Mouse (Mus musculus): ENCODE results near the gene Bhmt2.

The Bhmt2 gene

DNA sequence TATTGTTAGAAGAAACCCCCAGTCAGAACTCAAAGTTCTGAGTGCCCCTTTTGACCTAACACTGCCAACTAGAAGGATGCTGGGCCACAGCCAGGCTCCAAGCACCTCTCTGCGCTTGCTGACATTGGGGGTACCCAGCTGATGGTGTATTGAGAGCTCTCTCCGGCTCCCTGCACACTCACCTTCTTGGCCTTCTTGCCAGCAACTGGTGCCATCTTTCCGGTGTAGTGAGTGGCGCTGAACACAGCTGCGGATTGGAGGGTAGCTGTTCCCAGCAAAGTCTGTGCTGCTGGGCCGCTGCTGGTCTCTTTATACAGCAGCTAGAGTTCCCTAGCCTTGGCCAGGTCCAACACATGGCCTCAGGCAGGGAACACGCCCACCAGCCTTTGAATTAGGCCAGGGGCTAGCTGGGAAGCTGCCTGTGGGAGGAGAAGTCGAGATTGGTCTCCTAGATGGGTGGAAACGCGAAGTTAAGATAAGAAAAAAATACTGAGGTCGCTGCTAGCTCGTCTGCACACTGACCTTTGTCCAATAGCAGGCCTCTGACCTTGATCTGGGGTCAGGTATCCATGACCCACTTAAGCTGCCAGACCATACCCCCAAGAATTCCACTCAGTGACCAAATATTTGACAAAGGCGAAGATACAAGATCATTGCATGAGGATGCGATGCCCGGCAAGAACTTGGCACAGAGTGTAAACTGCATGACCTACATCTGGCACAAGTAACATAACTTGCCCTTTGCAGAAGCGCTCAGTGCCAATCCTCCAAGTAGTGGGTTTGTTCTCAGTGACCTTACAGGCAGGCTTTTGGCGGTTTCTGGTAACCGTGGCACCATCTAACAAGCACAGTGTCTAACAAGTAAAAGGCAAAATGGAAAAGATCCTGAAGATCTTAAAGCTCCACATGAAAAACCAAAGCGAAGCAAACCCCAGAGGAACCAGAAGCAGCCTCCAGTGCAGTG is 36.5 kb downstream of the Bhmt2 start, which contains the start of gene Bhmt:
Gene Bhmt, minus strand, starts transcription at position 680 of the 964 bp plus-strand sequence.
- DNase-seq, result no peak

DNA sequence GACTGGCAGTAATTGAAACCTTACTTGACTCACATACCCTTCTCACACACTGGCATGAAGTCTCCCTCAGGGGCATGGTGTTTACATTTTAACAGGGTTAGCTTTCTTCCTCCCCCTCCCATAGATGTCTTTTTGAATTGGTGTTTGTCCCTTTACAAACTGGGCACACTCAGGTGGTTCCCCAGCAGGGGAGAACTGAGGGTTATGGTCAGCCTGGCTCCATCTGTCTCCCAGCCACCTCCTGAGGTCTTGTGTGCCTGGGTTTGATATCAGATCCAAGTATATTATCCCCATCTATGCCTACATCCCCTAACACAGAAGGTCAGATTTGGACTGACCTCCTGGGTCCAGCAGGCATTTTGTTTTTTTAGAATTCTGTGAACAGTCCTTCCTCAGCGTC is 37.5 kb downstream of the Bhmt2 start:
- DNase-seq, result no peak

DNA sequence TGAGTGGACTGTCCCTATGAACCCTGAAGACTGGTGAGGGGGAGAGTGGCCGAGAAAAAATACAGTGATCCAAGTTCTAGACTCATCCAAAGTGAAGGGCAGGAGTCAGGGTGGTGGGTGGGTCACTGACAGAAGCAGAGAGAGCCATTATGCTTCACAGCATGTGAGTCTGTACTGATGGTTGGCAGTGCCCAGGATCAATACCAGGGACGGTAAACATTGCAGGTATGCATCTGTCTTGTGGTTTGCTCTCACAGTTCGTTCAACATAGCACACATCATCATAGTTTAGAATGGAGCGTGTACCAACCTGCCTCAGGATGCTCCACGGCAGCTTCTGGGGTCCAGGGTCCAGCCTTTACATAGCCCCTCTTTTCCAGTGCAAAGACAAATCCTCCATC is 41.2 kb downstream of the Bhmt2 start:
- no peak for DNase-seq

DNA sequence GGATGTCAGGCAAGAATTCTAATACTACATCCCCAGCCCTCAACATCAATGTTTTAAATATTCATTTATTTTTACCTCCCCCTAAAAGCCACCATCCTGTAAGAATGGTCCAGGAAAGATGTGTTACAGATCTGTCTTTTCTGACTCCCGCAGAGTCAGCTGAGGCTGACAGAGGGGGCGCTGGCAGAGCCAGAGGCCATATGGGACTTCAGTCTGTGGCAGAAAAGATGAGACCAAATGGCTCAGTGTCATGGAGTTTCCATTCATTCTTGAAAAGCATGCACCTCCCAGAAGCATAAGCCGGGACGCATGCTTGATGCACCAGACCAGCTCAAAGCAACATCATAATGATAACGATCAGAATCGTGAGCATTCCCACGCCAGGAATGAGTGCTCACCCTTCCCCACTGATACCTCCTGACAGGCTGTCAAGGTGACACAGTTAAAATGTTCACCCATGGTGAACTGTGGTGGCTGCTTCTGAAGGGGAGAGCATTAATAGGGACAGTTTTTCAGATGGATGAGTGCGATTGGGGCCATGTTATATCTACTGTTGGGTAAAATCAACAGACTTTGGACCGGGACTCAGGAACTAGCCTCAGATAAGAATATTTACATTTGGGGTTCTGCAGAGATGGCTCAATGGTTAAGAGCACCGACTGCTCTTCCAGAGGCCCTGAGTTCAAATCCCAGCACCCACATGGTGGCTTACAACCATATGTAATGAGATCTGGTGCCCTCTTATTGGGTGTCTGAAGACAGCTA is 43.0 kb downstream of the Bhmt2 start:
- no peak for DNase-seq

DNA sequence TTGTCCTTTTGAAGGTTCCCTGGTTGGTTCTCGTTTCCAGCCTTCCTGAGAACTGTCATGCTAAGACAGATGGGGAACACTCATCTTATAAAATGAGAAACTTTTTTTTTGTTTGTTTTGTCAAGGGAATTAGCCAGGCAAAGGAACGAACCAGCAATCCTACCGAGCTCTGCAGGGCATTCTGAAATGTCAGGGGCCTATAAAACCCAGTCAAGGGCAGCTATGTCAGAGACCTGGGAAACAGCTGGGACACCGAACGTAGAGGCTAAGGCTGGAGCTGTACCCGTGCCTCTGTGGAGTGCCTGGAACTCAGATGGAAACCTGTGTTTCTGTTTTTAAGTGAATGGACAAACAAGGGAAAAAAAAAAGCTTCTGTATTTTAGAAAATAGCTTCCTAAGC is 45.2 kb downstream of the Bhmt2 start:
- no peak for DNase-seq

DNA sequence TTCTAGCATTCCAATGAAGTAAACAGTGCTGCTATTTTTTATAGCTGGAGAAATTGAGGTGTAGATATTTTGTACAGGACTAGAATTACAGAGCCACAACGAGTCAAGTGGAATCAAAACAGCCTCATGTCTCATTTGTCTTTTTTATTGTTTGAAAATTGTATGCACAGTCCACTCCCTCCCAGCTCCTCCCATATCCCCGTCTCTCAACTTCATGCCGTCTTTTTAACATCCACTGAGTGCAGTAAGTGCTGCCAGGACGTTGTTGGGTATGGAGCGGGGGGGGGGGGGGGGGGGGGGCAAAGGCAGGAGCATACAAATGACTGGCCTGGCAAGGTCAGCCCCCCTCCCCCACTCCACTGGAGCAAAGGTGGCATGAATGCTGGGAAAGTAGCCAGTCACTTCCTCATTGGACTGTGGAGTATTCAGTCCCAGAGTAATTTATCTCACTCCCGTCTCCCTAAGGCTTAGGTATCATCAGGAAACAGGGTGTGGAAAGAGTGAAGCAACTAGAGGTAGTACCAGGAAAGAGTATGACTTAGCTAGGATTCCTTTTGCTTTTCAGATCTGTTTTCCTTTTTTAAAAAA is 59.6 kb downstream of the Bhmt2 start:
- DNase-seq, result peak; percentile 75

DNA sequence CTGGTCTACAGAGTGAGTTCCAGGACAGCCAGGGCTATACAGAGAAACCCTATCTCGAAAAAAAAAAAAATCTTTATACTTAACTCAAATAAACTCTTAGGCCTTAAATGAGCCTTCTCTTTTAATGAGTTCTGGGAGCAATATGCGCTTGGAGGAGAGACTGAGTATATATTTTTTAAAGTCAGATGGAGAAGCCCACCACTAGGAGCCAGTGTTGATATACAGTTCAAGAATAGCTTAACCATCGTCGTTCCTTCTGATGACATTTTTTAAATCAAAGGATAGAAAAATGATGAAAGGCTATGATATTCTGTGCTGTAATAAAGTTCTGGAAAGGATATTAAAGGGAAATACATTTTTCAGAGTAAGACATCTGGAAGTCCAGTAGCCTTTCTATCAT is 60.3 kb downstream of the Bhmt2 start:
- DNase-seq, result no peak

DNA sequence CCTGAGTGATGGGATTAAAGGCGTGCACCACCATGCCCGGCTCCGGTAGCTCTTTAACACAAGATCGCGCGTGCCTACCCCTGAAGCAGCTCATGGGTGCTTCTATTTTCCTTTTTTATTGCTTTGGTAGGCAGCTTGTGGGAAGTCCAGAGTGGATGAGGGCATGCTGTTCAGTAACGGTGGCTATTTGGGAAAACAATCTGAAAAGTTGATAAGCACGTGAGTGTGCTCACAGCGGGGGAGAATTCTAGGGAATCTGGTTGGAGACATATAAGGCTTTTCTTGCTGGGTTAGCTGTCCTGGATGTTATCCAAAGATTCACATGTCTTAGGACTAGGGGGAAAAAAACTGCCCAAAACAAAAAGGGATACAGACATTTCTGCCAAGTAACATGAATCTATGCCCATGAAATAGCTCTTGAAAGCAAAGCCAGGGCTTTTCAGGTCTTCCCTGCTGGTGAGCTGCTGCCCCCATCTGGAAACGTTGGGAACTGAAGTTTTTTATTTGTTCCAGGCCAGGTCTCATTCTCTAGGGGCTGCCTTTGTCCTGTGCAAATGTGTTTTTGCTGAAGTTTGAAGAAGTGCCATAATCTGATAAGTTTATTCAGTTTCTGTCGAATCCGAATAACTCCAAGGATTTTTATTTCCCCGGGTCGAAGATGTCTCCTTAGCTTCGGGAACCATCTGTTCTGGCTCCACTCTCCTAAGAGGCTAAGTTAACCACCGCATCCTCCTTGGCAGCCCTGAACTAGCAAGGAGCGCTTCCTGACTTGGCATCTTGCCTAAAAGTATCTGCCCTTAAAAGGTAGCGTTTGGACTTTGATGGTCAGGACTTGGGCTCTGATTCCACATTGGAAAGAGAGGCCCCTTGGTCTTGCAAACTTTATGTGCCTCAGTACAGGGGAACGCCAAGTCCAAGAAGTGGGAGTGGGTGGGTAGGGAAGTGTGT is 61.2 kb downstream of the Bhmt2 start:
- DNase-seq, result peak; percentile 89

DNA sequence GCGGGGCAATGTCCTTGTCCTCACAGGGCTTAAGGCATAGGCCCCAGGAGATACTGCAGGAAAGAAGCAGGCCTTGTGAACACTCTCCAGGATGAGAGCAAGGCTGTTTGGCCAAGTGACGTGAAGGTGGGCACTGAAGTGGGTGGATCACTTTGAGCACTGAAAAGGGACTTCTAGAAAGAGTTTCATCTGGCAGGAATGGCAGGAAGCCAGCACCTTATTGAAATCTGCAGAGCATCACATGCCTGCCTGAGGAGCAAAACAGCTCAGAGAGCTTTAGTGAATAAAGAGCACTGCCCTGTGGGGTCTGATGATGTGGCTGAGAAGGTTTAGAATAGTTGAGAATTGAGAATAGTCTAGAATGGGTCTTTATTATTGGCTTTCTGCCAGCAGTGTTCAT is 65.6 kb downstream of the Bhmt2 start:
- no peak for DNase-seq

DNA sequence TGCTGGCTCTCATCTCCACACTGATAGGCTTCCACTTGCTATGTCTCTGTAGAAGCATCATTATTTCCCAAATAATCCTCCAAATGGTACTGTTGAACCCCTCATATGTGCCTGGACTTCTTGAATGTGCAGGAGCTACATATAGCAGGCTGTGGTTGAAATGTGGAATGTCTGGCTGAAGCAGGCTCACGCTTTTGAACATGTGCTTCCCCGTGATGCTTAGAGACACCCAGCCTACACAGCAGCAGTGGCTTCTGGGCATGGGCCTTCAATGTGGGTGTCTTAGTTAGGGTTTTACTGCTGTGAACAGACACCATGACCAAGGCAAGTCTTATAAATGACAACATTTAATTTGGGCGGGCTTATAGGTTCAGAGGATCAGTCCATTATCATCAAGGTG is 66.4 kb downstream of the Bhmt2 start:
- no peak for DNase-seq

DNA sequence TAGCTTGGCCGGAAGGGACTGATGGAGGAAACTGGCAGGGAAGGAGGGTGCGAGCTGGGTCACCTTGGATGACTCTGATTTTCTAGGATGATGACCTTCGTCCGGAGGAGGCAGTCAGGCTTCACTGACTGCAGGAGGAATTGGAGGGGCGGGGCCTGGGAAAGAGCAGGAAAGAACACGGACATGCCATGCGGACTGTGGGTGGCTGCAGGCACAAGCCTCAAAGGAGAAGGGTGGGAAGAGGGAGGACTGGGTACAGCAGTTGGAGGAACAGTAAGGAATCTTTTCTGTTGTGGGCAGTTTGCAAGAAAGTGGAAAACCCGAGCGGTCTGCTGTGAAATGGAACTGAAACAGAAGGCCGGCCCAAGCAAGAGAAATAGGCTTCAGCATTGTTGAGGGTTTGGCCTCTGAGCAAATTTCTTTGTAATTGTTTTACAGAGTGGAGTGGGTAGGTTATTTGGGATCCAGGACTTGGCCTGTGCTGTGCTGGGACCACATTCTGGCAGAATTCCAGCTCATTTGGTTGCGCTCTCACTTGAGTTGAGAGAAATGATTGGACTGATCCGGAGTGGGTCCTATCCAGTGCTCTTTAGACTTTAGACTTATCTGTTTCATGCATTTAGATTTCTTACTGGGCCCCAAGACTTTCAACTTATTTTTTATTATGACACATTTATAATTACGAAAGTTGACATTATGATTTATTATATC is 67.1 kb downstream of the Bhmt2 start:
- peak; percentile 73 for DNase-seq
